Mouse (Mus musculus) hindlimb bud, embryonic 11.5 days (tissue): ENCODE results near the gene Large1.
"Not testable (repeated sequence)": the region's sequence is repeated elsewhere in the genome, so short reads cannot be mapped to it uniquely, and the experiment has no call there.

Experiments
- DNase-seq: peaks from one replicate; pipeline ENCODE4 v3.0.0-alpha.2; 2012; ENCODE audit warnings: low read depth, low spot score; ENCODE audit errors: extremely low spot score

The Large1 gene

GRCm38 (mm10) chr8:73029787-73030186 lies 323.6 kb downstream of the Large1 start:
- DNase-seq, result no peak

GRCm38 (mm10) chr8:73018241-73018640 lies 335.1 kb downstream of the Large1 start:
- DNase-seq, result no peak

GRCm38 (mm10) chr8:73017601-73018000 lies 335.7 kb downstream of the Large1 start:
- no peak for DNase-seq

- no peak for DNase-seq
These were observed 337.0 kb downstream of the Large1 start for GRCm38 (mm10) chr8:73016303-73016702.

GRCm38 (mm10) chr8:73007489-73007888 lies 345.9 kb downstream of the Large1 start:
- no peak for DNase-seq

GRCm38 (mm10) chr8:73003858-73004257 lies 349.5 kb downstream of the Large1 start:
- DNase-seq, result no peak

GRCm38 (mm10) chr8:72993831-72994230 lies 359.5 kb downstream of the Large1 start:
- no peak for DNase-seq

- DNase-seq, result no peak
These were observed 362.9 kb downstream of the Large1 start for GRCm38 (mm10) chr8:72990425-72990824.

- DNase-seq, result no peak
These were observed 370.5 kb downstream of the Large1 start for GRCm38 (mm10) chr8:72982832-72983231.

GRCm38 (mm10) chr8:72955074-72955473 lies 398.3 kb downstream of the Large1 start:
- DNase-seq, result no peak

- DNase-seq, result not testable (repeated sequence)
These were observed 411.9 kb downstream of the Large1 start for GRCm38 (mm10) chr8:72941393-72941792.

GRCm38 (mm10) chr8:72919182-72919902 lies 434.0 kb downstream of the Large1 start:
- no peak for DNase-seq

- DNase-seq, result no peak
These were observed 447.8 kb downstream of the Large1 start for GRCm38 (mm10) chr8:72905491-72905890.

GRCm38 (mm10) chr8:72901591-72901990 lies 451.7 kb downstream of the Large1 start:
- DNase-seq, result no peak

- DNase-seq, result no peak
These were observed 454.0 kb downstream of the Large1 start for GRCm38 (mm10) chr8:72899321-72899720.

- no peak for DNase-seq
These were observed 470.3 kb downstream of the Large1 start for GRCm38 (mm10) chr8:72883033-72883432.

- DNase-seq, result no peak
These were observed 479.9 kb downstream of the Large1 start for GRCm38 (mm10) chr8:72873411-72873810.

- DNase-seq, result no peak
These were observed 506.5 kb downstream of the Large1 start for GRCm38 (mm10) chr8:72846881-72847280.

GRCm38 (mm10) chr8:72835863-72836262 lies 517.5 kb downstream of the Large1 start:
- DNase-seq, result no peak

- no peak for DNase-seq
These were observed 520.2 kb downstream of the Large1 start for GRCm38 (mm10) chr8:72833112-72833511.

- no peak for DNase-seq
These were observed 521.0 kb downstream of the Large1 start for GRCm38 (mm10) chr8:72832371-72832770.

- no peak for DNase-seq
These were observed 535.5 kb downstream of the Large1 start for GRCm38 (mm10) chr8:72817655-72818349.
